Mouse (Mus musculus): Measurements from ENCODE around the gene Abtb2.

Abtb2 gene

GRCm38 (mm10) chr2:103586423-103586822 lies 20.3 kb downstream of the Abtb2 start:
- DNase-seq: no peak

- no peak for DNase-seq
These were observed 22.7 kb downstream of the Abtb2 start for GRCm38 (mm10) chr2:103588776-103589175.

DNA sequence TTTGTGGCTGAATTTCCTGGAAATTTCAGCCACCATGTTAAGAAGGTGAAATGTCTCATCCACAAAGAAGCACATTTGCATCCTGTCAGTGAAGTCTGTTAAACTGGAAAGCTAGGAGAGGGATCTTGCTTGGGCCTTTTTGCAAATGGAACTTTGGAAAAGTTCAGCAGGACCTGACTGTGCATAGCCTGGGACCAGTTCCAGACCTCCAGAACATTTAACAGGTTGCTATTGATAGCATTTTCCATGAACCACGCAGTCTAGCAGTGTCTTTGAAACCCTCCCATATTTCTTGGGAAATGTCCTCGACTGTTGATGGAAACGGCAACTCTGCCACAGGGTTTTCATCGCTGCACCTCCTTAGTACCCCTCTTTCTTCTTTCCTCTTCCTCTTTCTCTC lies 23.3 kb downstream of the Abtb2 start:
- DNase-seq: no peak

DNA sequence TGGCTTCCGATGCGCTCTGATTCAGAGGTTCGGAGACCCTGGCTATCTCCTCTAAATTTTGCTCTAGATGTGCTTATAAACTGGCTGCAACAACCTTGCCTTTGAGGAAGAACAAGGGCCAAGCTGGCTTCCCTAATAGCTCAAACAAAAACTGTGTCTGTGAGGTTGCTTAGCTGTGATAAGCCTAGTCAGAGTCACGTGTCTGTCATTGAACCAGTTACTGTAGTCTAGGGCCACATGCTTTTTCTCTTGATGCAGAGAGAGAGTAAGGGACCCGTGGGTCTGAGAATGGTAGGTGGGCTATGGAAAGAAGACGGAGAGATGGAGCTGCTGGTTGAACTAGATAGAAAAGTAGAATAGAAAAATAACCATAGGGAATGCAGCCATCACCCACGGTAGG lies 24.5 kb downstream of the Abtb2 start:
- DNase-seq: no peak

DNA sequence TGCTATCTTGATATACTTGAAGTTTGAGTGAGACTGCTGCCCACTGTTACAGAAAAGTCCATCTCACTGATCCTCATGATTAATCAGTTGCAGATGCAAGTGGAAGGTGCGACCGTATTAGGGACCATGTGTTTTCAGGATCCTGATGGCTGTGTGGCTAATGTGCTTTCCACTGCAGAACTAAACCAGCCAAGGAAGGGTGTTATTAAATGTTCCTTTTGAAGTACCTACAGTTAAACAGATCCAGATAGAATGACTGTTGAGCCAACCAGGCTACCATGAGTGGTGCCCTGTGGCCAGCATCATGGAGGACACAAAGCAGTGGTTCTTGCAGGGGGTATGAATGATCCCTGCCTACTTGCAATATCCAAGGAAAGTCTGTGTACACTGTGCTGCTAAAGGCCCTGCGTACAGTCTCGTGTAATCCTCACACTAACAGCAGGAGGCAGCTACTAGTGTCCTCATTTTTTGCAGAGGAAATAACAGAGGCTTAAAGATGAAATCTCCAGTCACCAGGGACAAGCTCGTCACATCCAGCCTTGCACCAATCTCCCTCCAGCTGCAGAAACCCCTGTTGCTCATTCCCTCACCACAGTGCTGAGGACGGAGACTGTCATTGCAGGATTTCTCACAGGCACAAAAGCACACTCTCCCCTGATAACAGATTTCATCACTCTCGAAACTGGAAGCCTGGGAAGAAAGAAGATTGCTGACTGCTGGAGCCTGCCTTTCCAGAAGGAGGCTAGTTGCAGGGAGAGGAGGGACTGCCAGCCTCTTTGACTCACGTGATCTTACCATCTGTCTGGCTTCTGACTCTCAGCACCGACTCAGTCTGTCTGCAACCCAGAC lies 25.9 kb downstream of the Abtb2 start:
- DNase-seq: peak; percentile 97

- no peak for DNase-seq
These were observed 26.4 kb downstream of the Abtb2 start for GRCm38 (mm10) chr2:103592591-103592929.

DNA sequence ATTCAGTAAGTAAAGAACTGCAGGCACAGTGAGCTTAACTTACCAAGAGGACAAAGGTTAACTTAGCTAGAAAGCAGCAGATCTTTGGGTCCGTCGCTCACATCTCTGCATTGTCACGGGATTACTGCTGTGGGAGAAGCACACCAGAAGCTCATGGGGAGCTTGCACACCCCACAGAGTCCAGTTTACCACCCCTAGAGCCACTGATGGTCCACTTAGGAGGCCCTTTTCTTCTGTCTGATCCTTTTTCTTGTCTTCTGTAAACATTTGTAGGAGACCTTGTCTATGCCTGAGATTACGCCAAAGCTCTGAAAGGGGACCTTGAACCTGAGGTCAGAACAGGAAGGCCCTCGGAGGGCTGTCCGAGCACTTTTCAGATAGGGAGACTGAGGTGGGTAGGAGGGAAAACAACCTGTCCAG lies 28.5 kb downstream of the Abtb2 start:
- no peak for DNase-seq

DNA sequence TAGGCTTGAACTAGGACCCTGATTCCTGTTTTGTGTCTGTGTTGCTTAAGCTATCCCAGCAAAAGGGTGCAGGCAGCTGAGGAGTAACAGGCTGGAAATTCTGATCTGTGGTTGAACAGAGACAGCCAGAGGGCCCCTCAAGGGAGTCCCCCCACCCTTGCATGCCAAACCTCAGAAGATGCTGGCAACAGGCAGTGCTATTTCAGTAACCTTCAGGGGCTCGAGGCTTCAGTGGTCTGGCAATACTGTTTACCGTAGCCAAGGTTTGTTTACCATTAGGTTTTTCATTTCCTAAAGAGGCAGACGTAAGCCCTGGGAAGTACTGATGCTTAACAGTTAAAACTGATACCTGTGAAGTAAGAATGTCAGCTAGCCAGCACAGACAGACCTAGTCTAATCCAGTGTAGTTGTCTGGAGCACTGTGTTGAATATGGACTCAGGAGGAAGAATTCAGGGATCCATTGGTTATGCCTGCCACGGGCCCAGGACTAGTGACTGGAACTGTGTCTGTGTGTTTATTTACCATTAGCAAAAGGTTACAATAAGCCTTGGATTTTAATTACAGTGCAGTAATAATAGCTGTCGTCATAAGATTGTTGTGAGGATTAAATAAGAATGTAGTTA lies 29.0 kb downstream of the Abtb2 start:
- no peak for DNase-seq

- peak; percentile 70 for DNase-seq
These were observed 33.2 kb downstream of the Abtb2 start for GRCm38 (mm10) chr2:103599296-103599695.

DNA sequence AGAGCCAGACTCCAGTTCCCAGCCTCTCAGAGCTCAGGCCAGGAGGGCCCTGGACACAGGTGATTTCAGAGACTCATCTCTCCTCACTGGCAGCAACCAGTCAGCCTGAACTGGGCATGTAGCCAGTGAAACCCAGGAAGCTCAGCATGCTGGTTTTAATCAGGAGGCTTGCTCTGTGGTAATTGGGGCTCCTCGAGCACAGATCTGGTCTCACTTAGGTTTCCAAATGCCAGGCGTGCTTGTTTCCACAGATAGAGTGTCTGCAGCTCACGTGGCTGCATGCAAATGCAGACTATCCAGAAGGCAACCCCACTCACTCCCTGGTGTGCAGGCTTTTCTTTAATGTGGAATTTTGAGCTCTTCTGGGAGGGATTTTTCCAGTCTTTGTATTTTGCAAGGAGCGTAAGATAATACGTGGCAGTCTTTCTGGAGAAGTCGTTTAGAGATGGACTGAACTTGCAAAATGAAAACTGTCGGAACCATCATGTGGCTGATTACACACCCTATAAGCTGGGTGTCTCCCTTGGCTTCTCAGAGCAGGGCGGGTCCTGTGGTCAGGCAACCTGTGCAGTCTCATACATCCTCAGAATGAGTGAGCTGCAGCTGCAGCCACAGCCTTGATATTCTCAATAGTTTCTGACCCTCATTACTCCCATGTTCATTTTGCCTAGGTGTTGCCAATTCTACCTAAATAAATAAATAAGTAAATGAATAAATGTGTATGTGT lies 34.2 kb downstream of the Abtb2 start:
- peak; percentile 97 for DNase-seq

- DNase-seq: peak; percentile 31
These were observed 35.0 kb downstream of the Abtb2 start for GRCm38 (mm10) chr2:103601126-103601525.

GRCm38 (mm10) chr2:103601531-103601930 lies 35.4 kb downstream of the Abtb2 start:
- peak; percentile 25 for DNase-seq

GRCm38 (mm10) chr2:103603209-103603608 lies 37.1 kb downstream of the Abtb2 start:
- DNase-seq: peak; percentile 93

DNA sequence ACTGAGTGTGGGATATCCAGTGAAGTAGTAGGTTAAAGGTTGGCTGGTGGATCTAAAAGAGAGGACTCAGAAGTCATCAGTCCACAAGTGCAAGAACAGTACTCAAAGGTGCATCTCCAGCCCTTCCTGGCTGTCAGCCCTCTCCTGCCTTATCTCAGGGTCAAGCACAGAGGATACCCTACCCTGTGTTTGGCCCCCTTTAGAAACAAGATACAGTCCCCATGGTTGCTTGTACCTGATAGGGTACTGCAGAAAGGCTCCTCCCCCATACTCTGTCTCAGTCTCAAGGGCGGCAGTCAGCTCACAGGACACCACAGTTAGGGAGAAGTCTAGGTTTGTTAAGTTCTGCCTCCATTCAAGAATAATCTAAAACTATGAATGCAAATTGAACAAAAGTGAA lies 37.8 kb downstream of the Abtb2 start:
- peak; percentile 82 for DNase-seq

- peak; percentile 74 for DNase-seq
These were observed 39.8 kb downstream of the Abtb2 start for GRCm38 (mm10) chr2:103605805-103606498.

GRCm38 (mm10) chr2:103607926-103608325 lies 41.8 kb downstream of the Abtb2 start:
- DNase-seq: peak; percentile 83

GRCm38 (mm10) chr2:103608947-103609346 lies 42.8 kb downstream of the Abtb2 start:
- DNase-seq: peak; percentile 86

GRCm38 (mm10) chr2:103609499-103609898 lies 43.4 kb downstream of the Abtb2 start:
- peak; percentile 95 for DNase-seq

DNA sequence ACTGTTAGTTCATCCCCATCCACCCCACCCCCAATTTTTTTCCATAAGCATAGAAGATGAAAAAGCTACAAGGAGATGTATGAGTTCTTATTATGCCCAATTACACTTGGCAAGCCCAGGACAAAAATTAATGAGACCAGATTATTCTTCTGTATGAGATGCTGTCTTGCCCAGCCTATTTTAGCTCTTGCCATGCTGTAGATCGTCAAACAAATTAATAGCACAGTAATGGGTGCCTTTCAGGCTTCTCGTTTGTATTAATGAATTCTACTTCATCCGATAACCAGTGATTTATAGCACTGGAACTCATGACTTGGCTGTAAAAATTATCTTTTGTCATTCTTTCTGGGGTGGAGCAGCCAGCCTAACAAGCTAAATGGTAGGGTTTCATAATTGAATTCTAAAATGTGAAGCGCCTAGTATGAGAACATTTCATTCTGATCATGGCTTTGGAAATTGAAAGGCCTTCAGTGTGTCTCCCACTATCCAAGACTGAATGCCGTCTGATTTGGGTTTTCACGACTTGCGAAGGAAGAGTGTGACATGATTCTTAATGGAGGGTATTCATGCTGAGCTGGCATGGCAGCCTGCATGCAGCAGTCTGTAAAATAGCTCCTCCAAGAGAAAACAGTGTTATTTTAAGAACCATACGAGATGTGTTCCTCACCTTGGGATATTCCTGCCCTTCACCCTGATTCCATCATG lies 44.9 kb downstream of the Abtb2 start:
- peak; percentile 56 for DNase-seq

- DNase-seq: peak; percentile 48
These were observed 47.8 kb downstream of the Abtb2 start for GRCm38 (mm10) chr2:103613865-103614264.

DNA sequence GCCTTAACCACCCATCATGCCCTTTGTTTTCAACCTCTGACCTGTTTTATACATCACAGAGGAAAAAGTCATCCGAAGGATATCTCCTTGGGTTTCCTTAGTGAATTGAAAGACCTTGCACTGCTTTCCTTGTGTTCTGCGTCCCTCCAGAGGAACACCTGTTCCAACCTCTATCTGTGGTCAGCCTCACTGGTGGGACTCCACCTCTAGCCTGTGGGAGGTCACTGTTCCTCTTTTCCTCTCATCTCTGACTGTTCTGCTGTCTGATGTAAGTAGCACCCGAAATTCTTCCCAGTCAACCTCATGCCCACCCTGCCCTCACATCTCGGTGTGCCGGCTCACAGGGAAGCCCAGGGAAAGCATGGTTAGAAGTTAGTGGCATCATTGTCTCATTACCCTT lies 48.9 kb downstream of the Abtb2 start:
- peak; percentile 25 for DNase-seq

DNA sequence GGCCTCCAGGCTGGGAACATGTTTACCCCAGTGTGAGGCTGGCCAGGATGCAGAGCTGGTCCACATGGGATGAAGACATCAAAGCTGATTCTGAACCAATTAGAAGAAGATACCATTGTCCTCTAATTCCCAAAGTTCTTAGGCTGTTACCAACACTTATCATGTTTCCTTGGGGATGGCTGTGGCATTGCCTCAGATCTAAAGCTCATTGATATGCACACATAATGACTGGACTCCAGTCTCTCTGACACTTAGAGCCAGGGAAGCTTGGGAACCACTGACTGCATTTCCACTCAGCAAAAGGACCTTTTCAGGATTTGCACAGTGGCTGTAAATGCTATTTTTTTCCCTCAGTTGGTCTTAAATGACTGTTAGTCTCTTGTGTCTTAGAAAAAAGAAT lies 52.3 kb downstream of the Abtb2 start:
- peak; percentile 55 for DNase-seq

GRCm38 (mm10) chr2:103622950-103623349 lies 56.8 kb downstream of the Abtb2 start:
- DNase-seq: peak; percentile 59
